Mouse (Mus musculus) T-helper 17 cell (primary cell): ENCODE results near the gene Pex16.

ENCODE experiments used
- in situ Hi-C, 2 experiments: fragments of 300-600 bp; cut with MboI, MseI; formaldehyde crosslinking; loops; 1 replicate in 1 of 2; 2 replicates in 1 of 2; pipeline ENCODE4 v1.15.1; 2025; ENCODE audit warnings: high pct_unique_total_duplicates in 2 of 2

Pex16 gene

DNA sequence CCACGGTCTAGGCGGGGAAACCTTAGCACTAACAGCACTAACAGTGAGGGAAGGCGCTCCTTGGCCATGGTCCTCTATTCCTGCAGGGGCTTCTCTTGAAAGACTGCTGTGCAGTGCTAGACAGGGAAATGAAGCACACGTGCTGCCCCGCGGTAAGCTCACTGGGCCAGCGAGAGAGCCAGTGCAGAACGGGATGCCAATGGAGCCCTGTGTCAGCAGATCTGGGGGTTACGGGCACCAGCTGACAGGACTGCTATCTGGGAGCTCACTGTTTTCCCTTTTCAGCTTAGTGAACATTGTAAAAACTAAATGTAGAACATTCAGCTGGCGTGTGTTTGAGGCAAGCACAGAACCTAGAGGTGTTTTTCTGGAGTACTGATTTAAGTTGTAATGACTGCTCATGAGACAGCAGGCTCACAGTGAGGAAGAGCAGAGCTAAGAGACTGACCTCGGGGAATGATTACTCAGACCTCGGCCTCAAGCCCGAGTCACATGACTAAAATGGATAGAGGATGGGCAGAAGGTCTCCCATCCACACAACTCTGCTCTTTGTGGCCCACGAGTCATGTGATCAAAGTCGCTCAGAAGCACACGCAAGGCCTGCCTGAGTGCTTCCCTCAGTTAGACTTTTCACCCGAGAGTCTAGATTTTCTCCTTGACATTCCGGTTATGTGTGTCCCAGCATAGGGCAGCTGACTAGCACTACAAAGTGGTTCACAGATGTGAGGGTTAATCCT is 34.0 kb downstream of the Pex16 start:
- in situ Hi-C loops: no loop called here

DNA sequence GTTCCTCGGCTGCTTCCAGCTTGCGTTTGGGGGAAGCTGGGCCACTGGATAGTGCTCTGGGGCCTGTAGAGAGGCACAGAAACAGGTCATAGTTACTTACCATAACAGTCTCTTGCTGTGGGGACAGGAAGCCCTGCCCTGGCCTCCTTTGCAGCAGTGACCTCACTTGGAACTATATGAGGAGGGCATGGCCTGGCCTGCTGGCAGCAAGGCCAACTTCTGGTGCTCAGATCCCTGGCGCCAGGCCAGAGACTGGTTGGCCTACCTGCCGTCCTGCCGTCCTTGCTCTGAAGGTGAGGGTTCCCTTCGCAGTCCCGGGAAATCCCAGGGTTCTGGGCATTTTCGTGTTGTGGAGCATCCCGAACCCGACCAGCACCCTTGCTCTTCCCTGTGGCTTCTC is 37.2 kb downstream of the Pex16 start:
- in situ Hi-C loops: no loop called here

DNA sequence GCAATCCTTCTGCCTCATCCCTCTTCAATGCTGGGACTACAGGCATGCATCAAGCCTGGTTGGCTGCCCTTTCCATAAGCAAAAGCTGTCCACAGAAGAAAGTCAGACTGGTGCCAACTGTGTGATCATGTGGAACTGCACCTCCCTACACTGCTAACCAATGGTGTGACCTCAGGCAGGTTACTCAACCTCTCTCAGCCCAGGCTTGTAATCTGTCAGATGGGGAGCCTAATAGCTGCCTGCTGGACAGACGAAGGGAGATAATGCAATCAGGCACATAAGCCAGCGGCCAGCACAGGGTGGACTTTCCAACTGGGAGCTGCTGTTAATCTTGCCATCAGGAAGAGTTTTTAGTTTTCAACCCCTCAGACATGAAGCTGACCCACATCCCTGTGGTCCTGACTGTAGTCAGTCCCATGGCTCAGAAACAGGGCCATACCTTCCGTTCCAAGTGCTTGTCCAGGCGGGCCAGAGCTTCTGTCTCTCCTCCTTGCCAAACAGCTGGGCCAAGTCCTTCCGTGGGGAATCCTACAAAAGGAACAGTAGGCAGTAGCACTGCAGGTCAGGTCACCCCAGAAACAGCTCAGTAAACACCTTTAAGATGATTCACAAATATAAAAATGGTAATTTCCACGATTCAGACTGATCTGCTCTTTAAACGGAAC is 47.4 kb downstream of the Pex16 start:
- in situ Hi-C loops: no loop called here

DNA sequence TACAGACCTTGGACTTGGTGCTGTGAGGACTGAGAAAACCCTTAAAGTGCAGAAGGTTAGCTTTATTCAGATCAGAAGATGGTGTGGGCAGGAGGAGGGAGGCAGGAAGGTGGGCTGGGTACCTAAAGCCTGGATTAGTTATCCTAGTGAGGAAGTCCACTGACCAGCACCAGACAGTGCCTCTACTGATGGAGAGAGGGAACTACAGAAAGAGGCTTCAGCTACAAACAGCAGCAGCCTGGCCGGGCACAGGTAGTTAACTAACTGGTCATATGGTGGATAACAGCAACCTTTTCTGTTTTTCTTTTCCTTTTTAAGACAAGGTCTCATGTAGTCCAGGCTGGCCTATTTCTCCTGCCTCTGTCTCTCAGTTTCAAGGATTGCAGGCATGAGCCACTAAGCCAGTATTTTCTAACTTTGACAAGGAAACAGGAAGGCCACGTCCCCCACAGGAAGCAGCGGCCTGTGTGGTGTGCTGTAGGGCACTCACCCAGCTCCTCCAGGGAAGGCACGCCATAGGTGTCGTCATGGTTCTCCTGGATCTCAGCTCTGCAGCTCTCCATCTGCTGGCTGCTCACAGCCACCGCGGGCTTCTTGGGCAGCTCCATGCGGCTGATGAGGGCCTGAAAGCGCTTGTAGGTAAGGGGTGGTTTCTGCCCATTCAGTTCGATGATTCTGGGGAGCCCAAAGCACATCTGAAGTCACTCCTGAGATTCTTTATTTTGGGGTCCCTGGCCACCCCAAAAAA is 48.1 kb downstream of the Pex16 start:
- in situ Hi-C loops: no loop called here

DNA sequence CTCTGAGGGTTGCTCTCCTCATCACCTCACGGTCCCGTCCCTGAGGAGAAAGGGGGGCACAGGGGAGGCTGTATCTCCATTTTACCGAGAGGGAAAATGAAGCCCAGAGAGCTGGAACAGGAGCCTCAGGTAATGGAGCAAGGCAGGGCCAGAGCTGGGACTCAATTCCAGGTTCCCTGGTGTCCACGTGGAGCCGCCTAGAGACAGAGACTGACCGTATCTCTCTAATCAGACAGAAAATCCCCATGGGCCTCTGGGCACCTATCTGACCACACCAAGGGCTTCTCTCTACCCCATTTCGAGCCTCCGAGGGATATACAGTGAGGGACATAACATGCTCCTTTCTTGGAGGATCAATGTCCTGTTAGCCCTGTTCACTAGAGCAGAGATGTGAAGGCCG is 48.7 kb downstream of the Pex16 start:
- in situ Hi-C loops: no loop called here

DNA sequence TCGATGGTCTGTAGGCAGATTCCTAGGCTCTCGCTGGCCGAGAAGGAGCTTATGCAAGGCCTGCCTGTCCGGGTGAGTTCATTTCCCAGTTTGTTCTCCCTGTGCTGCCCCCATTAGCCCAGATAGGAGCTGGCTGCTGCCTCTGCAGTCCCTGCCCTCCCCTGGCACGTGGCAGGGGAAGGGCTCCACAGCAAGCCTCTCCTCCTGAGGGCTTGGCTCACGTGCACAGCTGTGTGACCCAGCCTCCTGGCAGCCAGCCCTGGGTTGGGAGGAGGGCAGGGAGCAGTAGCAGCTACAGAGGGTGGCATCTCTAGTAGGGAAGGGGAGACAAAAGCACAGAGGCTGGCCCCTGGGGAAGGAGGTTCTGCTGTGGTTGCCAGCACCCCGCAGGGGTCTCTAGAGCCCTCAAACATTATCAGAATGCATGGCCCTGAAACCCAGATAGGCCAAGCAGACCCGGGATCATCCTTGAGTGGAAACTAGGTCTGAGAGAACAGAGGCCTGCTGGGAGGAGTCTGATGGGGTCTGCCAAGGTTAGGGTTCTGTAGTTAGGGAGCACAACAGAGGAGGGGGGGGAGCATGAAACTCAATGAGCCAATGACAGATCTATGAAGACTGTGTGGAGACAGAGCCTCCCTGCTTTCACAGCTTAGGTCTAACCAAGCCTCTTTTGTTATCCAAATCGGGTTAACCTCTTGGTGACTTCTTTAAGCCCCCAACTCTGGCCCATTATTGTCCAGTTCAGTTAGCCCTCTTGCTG is 49.4 kb downstream of the Pex16 start:
- in situ Hi-C loops: no loop called here

DNA sequence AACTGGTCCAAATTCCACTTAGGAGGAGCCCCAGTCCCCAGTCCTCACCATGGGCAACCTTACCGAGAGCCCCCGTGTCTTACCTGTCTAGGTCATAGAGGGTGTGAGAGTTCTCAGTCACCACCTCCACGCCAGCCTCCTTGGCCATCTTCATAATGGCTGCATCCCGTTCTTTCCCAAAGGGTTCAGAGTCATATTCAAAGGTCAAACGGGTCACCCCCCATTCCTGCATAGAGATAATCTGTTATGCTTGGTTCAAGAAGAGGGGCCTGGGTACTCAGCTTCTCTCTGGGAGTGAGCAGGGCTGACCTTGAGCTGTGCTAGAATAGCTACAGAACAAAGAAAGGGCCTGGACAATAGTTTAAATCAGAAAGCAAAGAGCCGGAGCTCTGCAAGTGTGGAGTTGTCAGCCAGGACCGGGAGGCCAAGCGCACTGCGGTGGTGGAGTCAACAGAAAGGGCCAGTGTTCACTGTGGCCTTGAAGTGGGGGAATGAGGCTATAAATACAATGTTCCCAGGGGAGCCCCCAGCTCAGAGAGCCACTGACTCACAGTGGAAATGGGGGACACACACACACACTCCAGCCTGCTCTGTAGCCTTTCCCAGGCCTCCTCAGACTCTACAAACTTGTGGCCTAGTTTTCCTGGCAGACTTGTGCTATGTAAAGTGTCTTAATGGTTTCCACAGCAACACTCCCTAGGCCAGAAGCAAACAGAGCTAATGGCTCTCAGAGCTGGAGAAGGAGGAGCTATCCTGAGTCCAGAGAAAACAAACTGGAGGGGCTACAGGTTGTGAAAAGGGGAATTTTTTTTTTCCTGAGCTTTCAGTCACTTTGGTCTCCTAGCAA is 50.2 kb downstream of the Pex16 start:
- in situ Hi-C loops: no loop called here

DNA sequence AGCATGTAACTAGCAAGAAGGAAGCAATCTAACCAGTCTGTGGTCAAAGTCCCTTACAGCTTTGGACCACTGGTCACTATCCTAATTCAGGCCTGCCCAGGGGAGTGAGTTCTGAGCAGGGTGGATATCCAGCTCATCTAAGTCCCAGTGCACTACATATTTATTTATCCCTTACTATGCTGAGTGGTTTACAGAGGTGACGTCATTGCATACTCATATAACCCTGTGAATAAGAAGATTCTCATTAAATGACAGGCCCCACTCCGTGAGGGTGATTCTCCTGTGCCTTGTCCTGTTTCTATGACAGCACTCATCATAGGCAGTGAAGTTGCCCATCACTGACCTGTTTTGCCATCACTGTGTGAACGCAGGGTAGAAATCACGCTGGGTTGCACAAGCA is 50.9 kb downstream of the Pex16 start:
- in situ Hi-C loops: no loop called here

DNA sequence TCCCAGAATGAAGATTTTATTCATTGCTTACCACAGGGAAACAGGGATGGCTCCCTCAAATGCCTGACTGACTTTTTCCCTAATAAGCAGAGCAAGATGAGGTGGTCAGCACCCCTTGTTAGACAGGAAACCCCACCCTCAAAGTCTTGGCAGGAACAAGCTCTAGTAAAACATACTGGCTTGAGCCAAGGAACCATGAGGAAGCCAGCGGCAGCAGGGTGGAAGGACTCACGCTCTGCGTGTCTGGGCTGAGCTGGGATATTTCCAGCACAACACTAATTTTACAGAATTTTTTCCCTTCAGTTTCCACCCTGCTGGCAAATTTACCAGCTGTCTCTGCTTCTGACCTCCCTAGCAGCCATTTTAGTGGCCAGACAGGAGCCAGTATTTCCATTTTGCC is 52.0 kb downstream of the Pex16 start:
- in situ Hi-C loops: no loop called here

DNA sequence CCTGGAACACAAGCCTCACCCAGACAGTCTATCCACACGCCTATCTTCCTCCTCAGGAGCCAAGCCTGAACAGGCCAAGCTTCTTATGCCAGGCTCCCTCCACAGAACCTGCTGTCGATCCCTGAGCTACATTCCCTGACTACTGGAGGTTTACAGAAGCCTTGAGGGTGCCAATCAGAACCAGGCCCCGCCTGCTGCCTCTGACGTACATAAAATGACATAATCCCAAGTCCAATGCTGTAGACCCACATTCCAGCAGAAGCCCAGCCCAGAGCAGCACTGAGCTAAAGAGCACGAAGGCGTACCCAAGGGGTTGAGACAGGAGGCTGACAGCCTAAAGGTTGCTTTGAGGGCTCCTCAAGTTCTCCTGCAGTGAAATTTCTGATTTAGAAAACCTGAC is 53.4 kb downstream of the Pex16 start:
- in situ Hi-C loops: no loop called here

DNA sequence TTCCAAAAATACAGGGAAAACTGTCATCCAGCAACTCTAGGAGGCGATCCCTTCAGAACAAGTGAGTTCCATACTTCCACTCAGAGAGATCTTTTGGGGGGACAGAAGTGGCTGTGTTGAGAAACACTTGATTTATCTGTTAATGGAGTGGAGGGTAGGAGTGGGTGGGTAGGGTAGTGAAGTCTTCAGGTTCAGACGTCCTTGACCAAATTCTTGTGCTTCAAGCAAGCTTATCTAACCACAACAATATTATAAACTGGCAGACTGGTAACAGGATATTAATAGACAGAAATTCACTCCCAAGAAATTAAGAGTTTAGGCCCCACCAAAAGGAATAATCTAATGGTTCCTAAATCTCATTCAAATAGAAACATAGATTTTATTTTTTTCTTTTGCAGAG is 55.6 kb downstream of the Pex16 start:
- in situ Hi-C loops: loop anchor here (5.0 to 10.0 kb wide), 2 partner anchors 55 to 58 kb away; partner anchors contain the start of genes Large2 (in 2 of the 2) and Pex16 (in 2 of the 2)
